Mouse (Mus musculus) heart, embryonic 15.5 days (tissue): ENCODE measurements around the gene Tceanc. TPM values are rescaled to one million over a fixed set of nuclear protein-coding genes. Genes with fewer than 3 reads are reported as not detected.

Source experiments
- ATAC-seq: fragments of 200-750 bp; cut with Nextera tagmentation; replicated peaks from 2 replicates; pipeline ENCODE4 v1.8.0; 2017; ENCODE audit warnings: low read depth, moderate TSS enrichment; ENCODE audit not compliant: insufficient number of reproducible peaks, insufficient read depth, low FRiP score
- H3K27ac ChIP-seq: fragments of 300-500 bp; sonication (generic); 2 replicates; pipeline ENCODE4 v1.5.1; 2015; ENCODE audit warnings: mild to moderate bottlenecking, inconsistent platforms
- H3K27me3 ChIP-seq: fragments of 300-500 bp; sonication (generic); 2 replicates; pipeline ENCODE4 v1.6.1; 2015; ENCODE audit warnings: inconsistent platforms
- H3K36me3 ChIP-seq: fragments of 300-500 bp; sonication (generic); 2 replicates; pipeline ENCODE4 v1.6.1; 2015; ENCODE audit warnings: mild to moderate bottlenecking, inconsistent platforms
- H3K4me1 ChIP-seq: fragments of 300-500 bp; sonication (generic); replicated peaks from 2 replicates; pipeline ENCODE4 v1.6.1; 2015; ENCODE audit warnings: inconsistent platforms
- H3K4me2 ChIP-seq: fragments of 300-500 bp; sonication (generic); 2 replicates; pipeline ENCODE4 v1.6.1; 2015; ENCODE audit warnings: inconsistent platforms, mild to moderate bottlenecking, moderate library complexity
- H3K4me3 ChIP-seq: fragments of 300-500 bp; sonication (generic); 2 replicates; pipeline ENCODE4 v1.5.1; 2015; ENCODE audit warnings: mild to moderate bottlenecking, inconsistent platforms
- H3K9ac ChIP-seq: fragments of 300-500 bp; sonication (generic); 2 replicates; pipeline ENCODE4 v1.6.1; 2015; ENCODE audit warnings: mild to moderate bottlenecking, inconsistent platforms
- H3K9me3 ChIP-seq: fragments of 300-500 bp; sonication (generic); replicated peaks from 2 replicates; pipeline ENCODE4 v1.6.1; 2016; ENCODE audit warnings: inconsistent platforms
- WGBS: fragments of 180-500 bp; shearing (Covaris S2); methylation state at CpG from one replicate; pipeline ENCODE4 v1.1.7; 2015; ENCODE audit warnings: mixed read lengths; 5-methylcytosine and 5-hydroxymethylcytosine counted together
- polyA plus RNA-seq: library from polyadenylated mRNA; unstranded; fragments of >200 nt; fragmentation: Nextera tagmentation; extraction: Ambion mirVana; gene quantifications from 2 replicates; pipeline ENCODE4 v1.2.1, GENCODE M21; 2015

Gene Tceanc
- polyA plus RNA-seq, 1 experiment from 2014 or later, result 4.5 TPM

DNA sequence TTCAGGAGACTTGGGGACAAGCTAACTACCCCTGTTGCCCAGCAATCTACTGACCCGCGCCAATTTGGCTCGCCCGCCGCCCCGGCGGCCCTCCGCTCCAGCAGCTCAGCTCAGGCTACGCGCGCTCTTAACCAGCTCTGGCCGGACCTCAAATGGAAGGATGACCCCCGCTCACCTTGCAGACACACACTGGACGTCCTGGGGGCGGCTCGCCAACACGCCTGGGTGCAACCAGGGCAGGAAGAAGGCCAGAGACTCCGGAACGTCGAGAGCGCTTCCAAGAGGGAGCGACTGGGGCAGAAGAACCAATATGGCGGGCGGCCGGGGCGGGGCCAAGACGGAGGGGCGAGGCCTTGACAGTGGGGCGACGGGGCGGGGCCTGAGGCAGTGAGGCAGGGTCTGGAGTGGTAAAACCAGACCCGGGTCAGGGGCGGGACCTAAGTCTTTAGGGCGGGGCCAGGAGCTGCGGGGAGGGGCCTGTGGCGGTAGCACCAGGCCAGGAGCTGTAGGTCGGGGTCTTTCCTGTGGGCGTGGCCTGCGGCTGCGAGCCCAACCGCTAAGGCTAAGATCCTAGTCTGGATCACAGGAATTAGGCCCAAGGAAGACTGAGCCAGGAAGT is 38.9 kb downstream of the Tceanc start, which contains the start of gene Rab9:
TSS of gene Rab9 (minus strand) at position 503 of the 619 bp plus-strand sequence.
- WGBS, result 11% methylated on average over 39 of the region's 41 CpGs
- H3K4me1 ChIP-seq, result 0 out of 2 replicates have a peak, but pooled peaks cover 2% of the 10 kb centered on the region
- H3K9ac ChIP-seq, result peak within 1 kb of the TSS; percentile 72
- H3K4me3 ChIP-seq, result peak within 1 kb of the TSS; percentile 71
- peak; percentile 97 for ATAC-seq
- no peaks in the 10 kb centered on the region for H3K9me3 ChIP-seq
- no peaks in the 10 kb centered on the region for H3K36me3 ChIP-seq
- peak within 1 kb of the TSS; percentile 58 for H3K4me2 ChIP-seq
- H3K27me3 ChIP-seq, result no peaks in the 10 kb centered on the region
- H3K27ac ChIP-seq, result peak within 1 kb of the TSS; percentile 82

GRCm38 (mm10) chrX:166478631-166479364 is 39.6 kb downstream of the Tceanc start:
- H3K4me1 ChIP-seq, result 0 out of 2 replicates have a peak, but pooled peaks cover 2% of the 10 kb centered on the region
- H3K4me2 ChIP-seq, result peak overlapping the region; percentile 58
- H3K9ac ChIP-seq, result peak overlapping the region; percentile 72
- H3K9me3 ChIP-seq, result no peaks in the 10 kb centered on the region
- peak; percentile 16; the same call in 1 of the 2 replicates for ATAC-seq
- 15% methylated on average over 28 of the region's 28 CpGs for WGBS
- H3K36me3 ChIP-seq, result no peaks in the 10 kb centered on the region
- H3K27ac ChIP-seq, result peak overlapping the region; percentile 82
- H3K27me3 ChIP-seq, result no peaks in the 10 kb centered on the region
- peak overlapping the region; percentile 71 for H3K4me3 ChIP-seq

GRCm38 (mm10) chrX:166477393-166477792 is 41.0 kb downstream of the Tceanc start:
- Histone ChIP-seq H3K9ac (no peak overlapping the region), H3K4me1 (0 out of 2 replicates have a peak, but pooled peaks cover 2% of the 10 kb centered on the region), H3K36me3 (no peaks in the 10 kb centered on the region), H3K4me3 (peak overlapping the region; percentile 11; the same call in 1 of the 2 replicates), H3K9me3 (no peaks in the 10 kb centered on the region), H3K27me3 (no peaks in the 10 kb centered on the region), H3K27ac (no peak overlapping the region), H3K4me2 (peak overlapping the region; percentile 58; the same call in 1 of the 2 replicates)
- 56% methylated on average over 6 of the region's 6 CpGs for WGBS
- no peak for ATAC-seq

DNA sequence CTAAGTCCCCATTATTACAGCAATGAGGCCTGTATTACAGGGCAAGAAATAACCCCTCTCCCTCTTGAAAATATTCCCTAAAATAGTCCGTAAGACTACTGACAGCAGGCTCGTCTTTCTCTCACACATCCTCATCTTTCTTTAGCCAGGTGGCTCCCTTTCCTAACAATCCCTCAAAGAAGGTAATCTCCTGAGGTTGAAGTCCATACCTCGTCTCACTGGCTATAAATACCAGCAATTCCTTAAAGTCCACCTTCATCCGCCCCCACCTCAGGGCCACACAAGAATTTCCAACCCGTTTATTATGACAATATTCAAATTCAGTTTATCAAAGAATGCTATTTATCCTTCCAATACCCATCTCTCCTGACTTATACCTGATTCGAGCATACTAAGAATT is 45.8 kb downstream of the Tceanc start:
- 69% methylated on average over 6 of the region's 6 CpGs for WGBS
- no peaks in the 10 kb centered on the region for H3K36me3 ChIP-seq
- ATAC-seq, result no peak
- H3K9ac ChIP-seq, result no peak overlapping the region
- H3K4me1 ChIP-seq, result 0 out of 2 replicates have a peak, but pooled peaks cover 2% of the 10 kb centered on the region
- H3K9me3 ChIP-seq, result no peaks in the 10 kb centered on the region
- H3K27me3 ChIP-seq, result no peaks in the 10 kb centered on the region
- no peak overlapping the region for H3K27ac ChIP-seq
- H3K4me3 ChIP-seq, result no peak overlapping the region
- no peak overlapping the region for H3K4me2 ChIP-seq

GRCm38 (mm10) chrX:166468321-166468720 is 50.0 kb downstream of the Tceanc start:
- Histone ChIP-seq H3K9me3 (no peaks in the 10 kb centered on the region), H3K9ac (no peak overlapping the region), H3K4me2 (no peak overlapping the region), H3K27ac (no peak overlapping the region), H3K4me3 (no peak overlapping the region), H3K27me3 (no peaks in the 10 kb centered on the region), H3K4me1 (no peaks in the 10 kb centered on the region), H3K36me3 (no peaks in the 10 kb centered on the region)
- 90% methylated on average over 7 of the region's 7 CpGs for WGBS
- no peak for ATAC-seq

- H3K9me3 ChIP-seq, result no peaks in the 10 kb centered on the region
- no peaks in the 10 kb centered on the region for H3K4me1 ChIP-seq
- H3K4me3 ChIP-seq, result no peak overlapping the region
- H3K4me2 ChIP-seq, result no peak overlapping the region
- no peak overlapping the region for H3K9ac ChIP-seq
- no peaks in the 10 kb centered on the region for H3K36me3 ChIP-seq
- 79% methylated on average over 1 of the region's 1 CpGs for WGBS
- no peak overlapping the region for H3K27ac ChIP-seq
- no peaks in the 10 kb centered on the region for H3K27me3 ChIP-seq
- ATAC-seq, result no peak
Measured at GRCm38 (mm10) chrX:166455525-166455924, 62.8 kb downstream of the Tceanc start.

- Histone ChIP-seq H3K4me2 (no peak overlapping the region), H3K9ac (no peak overlapping the region), H3K4me3 (no peak overlapping the region), H3K27ac (no peak overlapping the region), H3K4me1 (no peaks in the 10 kb centered on the region), H3K36me3 (no peaks in the 10 kb centered on the region), H3K9me3 (no peaks in the 10 kb centered on the region), H3K27me3 (no peaks in the 10 kb centered on the region)
- 71% methylated on average over 3 of the region's 3 CpGs for WGBS
- ATAC-seq, result no peak
Measured at GRCm38 (mm10) chrX:166454331-166454730, 64.0 kb downstream of the Tceanc start.

DNA sequence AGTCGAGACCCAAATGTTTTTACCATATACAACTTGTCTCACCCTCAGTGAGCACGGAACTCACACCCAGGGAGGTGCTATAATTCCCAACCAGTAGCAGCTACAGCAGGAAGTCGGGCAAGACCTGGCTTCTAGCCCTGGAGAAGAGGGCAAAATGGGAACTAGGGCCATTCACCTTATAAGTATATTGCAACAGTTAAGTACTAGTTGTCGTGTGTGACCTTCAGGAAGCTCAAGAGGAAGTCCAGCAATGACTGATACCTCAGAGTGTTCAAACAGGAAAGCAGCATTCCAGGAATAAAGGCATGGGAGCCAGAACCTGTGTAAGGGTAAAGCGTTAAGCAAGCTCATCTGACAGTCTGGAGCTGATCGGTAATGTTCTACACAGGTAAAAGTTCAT is 64.8 kb downstream of the Tceanc start:
- no peaks in the 10 kb centered on the region for H3K36me3 ChIP-seq
- no peaks in the 10 kb centered on the region for H3K4me1 ChIP-seq
- H3K9ac ChIP-seq, result no peak overlapping the region
- WGBS, result 77% methylated on average over 6 of the region's 6 CpGs
- H3K9me3 ChIP-seq, result no peaks in the 10 kb centered on the region
- no peak overlapping the region for H3K4me2 ChIP-seq
- H3K27me3 ChIP-seq, result no peaks in the 10 kb centered on the region
- H3K4me3 ChIP-seq, result no peak overlapping the region
- ATAC-seq, result no peak
- H3K27ac ChIP-seq, result no peak overlapping the region

Other genes starting within 250 kb of the Tceanc start
- 31.9 and 36.9 TPM in 2 replicates for gene Trappc2, start 78.0 kb downstream of the Tceanc start, polyA plus RNA-seq
- gene Ofd1, start 77.9 kb downstream of the Tceanc start, polyA plus RNA-seq, result 4.0 and 4.6 TPM in 2 replicates
- 29.1 and 33.9 TPM in 2 replicates for gene Rab9, start 38.7 kb downstream of the Tceanc start, polyA plus RNA-seq
- gene Egfl6, start 67.2 kb upstream of the Tceanc start, polyA plus RNA-seq, result 4.8 and 9.5 TPM in 2 replicates